Mouse (Mus musculus): ENCODE data around the gene Tmem132d. TPM values are rescaled to one million over a fixed set of nuclear protein-coding genes. Genes with fewer than 3 reads are reported as not detected.

Tmem132d gene
- total RNA-seq, 2 experiments from 2014 or later = 0.03 to 0.08 TPM

- intact Hi-C loops (cut with DNase I) = no loop called here
- DNase-seq = no peak
Observed at GRCm38 (mm10) chr5:128412306-128412705, 20.6 kb downstream of the Tmem132d start.

GRCm38 (mm10) chr5:128407546-128407945 lies 25.3 kb downstream of the Tmem132d start:
- no peak for DNase-seq
- intact Hi-C loops (cut with DNase I) = no loop called here

GRCm38 (mm10) chr5:128405071-128405470 lies 27.8 kb downstream of the Tmem132d start:
- no peak for DNase-seq
- intact Hi-C loops (cut with DNase I) = no loop called here

GRCm38 (mm10) chr5:128404223-128404622 lies 28.7 kb downstream of the Tmem132d start:
- intact Hi-C loops (cut with DNase I) = no loop called here
- no peak for DNase-seq

GRCm38 (mm10) chr5:128392372-128392771 lies 40.5 kb downstream of the Tmem132d start:
- intact Hi-C loops (cut with DNase I) = no loop called here
- DNase-seq = no peak

GRCm38 (mm10) chr5:128389665-128390064 lies 43.2 kb downstream of the Tmem132d start:
- no peak for DNase-seq
- intact Hi-C loops (cut with DNase I) = no loop called here

GRCm38 (mm10) chr5:128388358-128389141 lies 44.3 kb downstream of the Tmem132d start:
- intact Hi-C loops (cut with DNase I) = no loop called here
- DNase-seq = no peak

- intact Hi-C loops (cut with DNase I) = no loop called here
- no peak for DNase-seq
Observed at GRCm38 (mm10) chr5:128369814-128370213, 63.1 kb downstream of the Tmem132d start.

- DNase-seq = no peak
- intact Hi-C loops (cut with DNase I) = no loop called here
Observed at GRCm38 (mm10) chr5:128369111-128369510, 63.8 kb downstream of the Tmem132d start.

- intact Hi-C loops (cut with DNase I) = no loop called here
Observed at GRCm38 (mm10) chr5:128365261-128365985, 67.5 kb downstream of the Tmem132d start.

GRCm38 (mm10) chr5:128360946-128361675 lies 71.8 kb downstream of the Tmem132d start:
- no peak for DNase-seq
- intact Hi-C loops (cut with DNase I) = no loop called here

More at GRCm38 (mm10) chr5:128365261-128365985, 67.5 kb downstream of the Tmem132d start:
- no peak for DNase-seq

GRCm38 (mm10) chr5:128348835-128349234 lies 84.0 kb downstream of the Tmem132d start:
- intact Hi-C loops (cut with DNase I) = no loop called here
- no peak for DNase-seq

GRCm38 (mm10) chr5:128336841-128337240 lies 96.0 kb downstream of the Tmem132d start:
- intact Hi-C loops (cut with DNase I) = no loop called here

GRCm38 (mm10) chr5:128332766-128333165 lies 100.1 kb downstream of the Tmem132d start:
- no peak for DNase-seq
- intact Hi-C loops (cut with DNase I) = no loop called here

More at GRCm38 (mm10) chr5:128336841-128337240, 96.0 kb downstream of the Tmem132d start:
- no peak for DNase-seq

- intact Hi-C loops (cut with DNase I) = no loop called here
- DNase-seq = no peak
Observed at GRCm38 (mm10) chr5:128330351-128330750, 102.5 kb downstream of the Tmem132d start.

GRCm38 (mm10) chr5:128302387-128302786 lies 130.5 kb downstream of the Tmem132d start:
- no peak for DNase-seq
- intact Hi-C loops (cut with DNase I) = no loop called here

- intact Hi-C loops (cut with DNase I) = no loop called here
- DNase-seq = no peak
Observed at GRCm38 (mm10) chr5:128291191-128291590, 141.7 kb downstream of the Tmem132d start.

- DNase-seq = no peak
- intact Hi-C loops (cut with DNase I) = no loop called here
Observed at GRCm38 (mm10) chr5:128273255-128273654, 159.6 kb downstream of the Tmem132d start.

GRCm38 (mm10) chr5:128267366-128267765 lies 165.5 kb downstream of the Tmem132d start:
- intact Hi-C loops (cut with DNase I) = no loop called here

GRCm38 (mm10) chr5:128244219-128244618 lies 188.7 kb downstream of the Tmem132d start:
- intact Hi-C loops (cut with DNase I) = no loop called here
- no peak for DNase-seq

More at GRCm38 (mm10) chr5:128267366-128267765, 165.5 kb downstream of the Tmem132d start:
- no peak for DNase-seq
